Mouse (Mus musculus) Patski (cell line): ENCODE data around the gene Gpr107. TPM values are rescaled to one million over a fixed set of nuclear protein-coding genes. Genes with fewer than 3 reads are reported as not detected.
A peak's percentile ranks its signal among the peaks of the same experiment; 100 is the strongest.

Source experiments
- ATAC-seq: fragments of 100-300 bp; one replicate; pipeline ENCODE4 v1.8.0; 2021
- CTCF ChIA-PET: fragments of 350-600 bp; sonication (Branson Sonifier 250); formaldehyde crosslinking; loops from one replicate; lab custom pipeline; 2022; ENCODE audit warnings: inconsistent platforms; lab: Charles Lee
- POLR2A ChIA-PET: fragments of 350-600 bp; sonication (Branson Sonifier 250); formaldehyde crosslinking; loops from one replicate; lab custom pipeline; 2022; ENCODE audit warnings: antibody characterized with exemption, inconsistent platforms; lab: Charles Lee
- DNase-seq: peaks from one replicate; pipeline ENCODE4 v3.0.0-alpha.2; 2011; ENCODE audit warnings: low read depth, low spot score
- H3K27me3 ChIP-seq: fragments of 371-371 bp; one replicate; pipeline ENCODE4 v1.5.1; 2021
- CTCF ChIP-seq: fragments of 100-300 bp; IDR thresholded peaks from one replicate; pipeline ENCODE4 v1.5.1; 2021
- in situ Hi-C: fragments of 300-500 bp; cut with MboI; formaldehyde crosslinking; loops from 3 replicates; pipeline ENCODE4 v1.11.1; 2018; ENCODE audit warnings: low pct_unique_long_range_greater_than_20kb, mixed read lengths
- polyA plus RNA-seq: library from polyadenylated mRNA; unstranded; gene quantifications from one replicate; pipeline ENCODE4 v1.2.3, GENCODE M21; 2021

Gpr107 gene
- polyA plus RNA-seq, 1 experiment from 2014 or later, result 50.6 TPM

DNA sequence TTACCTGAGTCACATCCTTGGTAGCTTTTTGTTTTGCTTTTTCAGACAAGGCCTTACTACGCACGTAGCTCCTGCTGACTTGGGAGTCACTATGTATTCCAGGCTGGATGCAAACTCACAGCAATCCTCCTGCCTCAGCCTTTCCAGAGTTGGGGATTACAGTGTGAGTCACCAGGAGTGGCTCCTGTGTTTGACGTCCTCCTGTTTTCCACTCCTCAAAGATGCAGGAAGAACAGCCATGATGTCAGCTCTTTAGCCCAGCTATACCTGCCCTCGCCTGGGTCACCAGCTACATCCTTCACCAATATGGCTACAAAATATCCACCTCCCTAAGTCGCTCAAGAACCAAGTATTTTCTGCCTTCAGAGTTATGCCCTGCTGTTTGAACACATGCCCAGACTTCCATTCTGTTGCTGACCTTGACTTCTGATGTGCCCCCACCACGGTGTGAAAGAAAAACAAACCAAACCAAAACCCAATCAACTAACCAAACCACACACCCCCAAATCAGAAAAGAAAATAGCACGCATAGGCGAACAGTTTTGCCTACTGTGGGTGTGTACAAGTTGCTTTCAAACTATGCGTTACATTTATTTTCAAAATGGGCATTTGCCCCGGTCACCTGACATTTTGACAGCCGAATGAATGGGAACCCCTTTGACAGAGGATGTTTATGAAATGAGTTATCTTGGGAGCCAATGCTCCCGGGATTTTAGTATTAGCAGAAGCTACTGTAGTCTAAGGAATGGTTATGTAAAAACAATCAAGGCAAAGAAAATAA lies 11.9 kb upstream of the Gpr107 start:
- no peak for TF ChIP-seq CTCF
- DNase-seq (no peak), ATAC-seq (no peak)
- in situ Hi-C loops, result loop anchor here (5.0 kb wide), 1 partner anchor 43 kb away; no protein-coding TSS in a partner anchor
- H3K27me3 ChIP-seq, result no peaks in the 10 kb centered on the region
- ChIA-PET POLR2A (interaction anchor here (0.6 to 1.8 kb wide), 2 partner anchors 66 to 72 kb away, joined by 3 to 7 read pairs; no protein-coding TSS in a partner anchor), CTCF (interaction anchor here (0.8 kb wide), 1 partner anchor 72 kb away, joined by 3 read pairs; no protein-coding TSS in a partner anchor)

- DNase-seq, result no peak
- TF ChIP-seq CTCF, result no peak
- no peaks in the 10 kb centered on the region for H3K27me3 ChIP-seq
- in situ Hi-C loops, result loop anchor here (5.0 kb wide), 1 partner anchor 43 kb away; no protein-coding TSS in a partner anchor
- ATAC-seq, result no peak
- CTCF ChIA-PET, result no interaction called here
- POLR2A ChIA-PET, result interaction anchor here (0.6 to 1.8 kb wide), 3 partner anchors 66 to 115 kb away, joined by 3 to 7 read pairs (median 6); no protein-coding TSS in a partner anchor
Observed at GRCm38 (mm10) chr2:31140772-31141073, 11.4 kb upstream of the Gpr107 start.

DNA sequence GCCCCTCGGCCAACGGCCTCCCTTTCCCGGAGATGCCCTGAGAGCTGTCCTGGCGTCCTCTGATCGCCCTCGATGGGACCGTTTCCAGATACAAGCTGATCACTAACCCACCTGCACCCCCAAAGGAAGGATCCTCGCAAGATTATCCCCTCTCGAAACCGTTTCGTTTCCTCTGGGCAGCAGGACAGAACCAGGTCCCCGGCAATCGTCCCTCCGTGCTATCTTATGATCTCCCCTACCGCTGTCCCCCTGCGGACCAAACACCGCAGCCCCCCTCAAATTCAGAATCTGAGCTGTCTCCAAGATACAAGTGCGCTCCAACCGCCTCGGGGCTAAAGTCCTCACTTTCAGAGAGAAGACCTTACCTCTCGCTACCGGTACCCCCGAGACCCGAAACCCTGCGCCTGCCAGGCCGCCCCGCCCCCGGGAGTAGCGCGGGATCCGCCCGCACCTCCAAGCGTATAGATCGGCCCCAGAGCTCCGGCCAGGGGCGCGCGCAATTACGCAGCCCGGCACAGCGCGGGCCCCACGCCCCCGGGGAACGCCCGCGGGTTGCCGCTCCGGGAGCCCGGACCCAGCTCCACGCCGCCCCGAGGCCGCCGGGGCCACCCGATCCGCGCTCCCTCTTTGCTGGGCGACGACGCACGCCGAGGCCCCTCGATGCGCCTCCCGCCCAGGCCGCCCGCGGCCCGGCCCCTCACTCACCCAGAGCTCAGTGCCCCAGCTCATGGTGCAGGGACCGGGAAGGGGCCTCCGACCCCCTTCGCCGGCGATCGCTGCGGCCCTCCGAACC lies 10.8 kb upstream of the Gpr107 start:
- ChIA-PET POLR2A (interaction anchor here (0.6 to 1.8 kb wide), 7 partner anchors 10 to 126 kb away, joined by 3 to 7 read pairs (median 4); partner anchors contain the start of gene Gpr107), CTCF (interaction anchor here (0.9 to 2.2 kb wide), 3 partner anchors 10 to 76 kb away, joined by 3 to 5 read pairs (median 3); no protein-coding TSS in a partner anchor)
- no peak for DNase-seq
- H3K27me3 ChIP-seq, result no peaks in the 10 kb centered on the region
- TF ChIP-seq CTCF, result no peak
- in situ Hi-C loops, result loop anchor here (5.0 kb wide), 1 partner anchor 44 kb away; no protein-coding TSS in a partner anchor
- peak; percentile 48 for ATAC-seq

DNA sequence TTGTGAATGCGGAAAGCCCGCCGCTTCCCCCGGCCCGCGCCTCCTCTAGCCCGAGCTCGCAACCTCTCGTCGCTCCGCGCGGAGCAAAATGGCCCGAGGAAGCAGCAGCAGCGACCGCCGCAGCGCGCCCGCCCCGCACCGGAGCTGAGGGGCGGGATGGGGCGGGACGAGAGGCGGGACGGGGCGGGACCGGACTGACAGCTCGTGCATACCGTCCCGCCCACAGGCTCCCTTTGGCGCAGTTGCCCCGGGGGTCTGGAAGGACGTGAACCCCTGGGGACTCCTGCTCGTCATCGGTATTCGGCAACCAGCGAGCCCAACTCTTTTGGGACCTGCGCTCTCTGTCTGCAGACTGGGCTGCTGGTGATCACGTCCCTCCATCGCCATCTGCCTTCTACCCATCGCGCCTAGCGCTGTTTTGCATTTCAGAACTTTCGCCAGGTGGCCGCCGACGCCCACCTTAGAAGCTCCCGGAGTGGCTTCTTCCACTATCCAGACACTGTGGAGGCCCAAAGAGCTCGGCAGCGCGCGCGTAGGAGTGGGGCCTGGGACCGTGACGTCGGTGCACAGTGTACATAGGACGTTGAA lies 10.2 kb upstream of the Gpr107 start, which contains the start of gene Fnbp1:
Gene Fnbp1, minus strand, starts transcription at position 142 of the 588 bp plus-strand sequence.
- ATAC-seq, result peak; percentile 83
- POLR2A ChIA-PET, result interaction anchor here (0.8 to 1.8 kb wide), 6 partner anchors 10 to 127 kb away, joined by 3 to 7 read pairs (median 5); partner anchors contain the start of gene Gpr107

DNA sequence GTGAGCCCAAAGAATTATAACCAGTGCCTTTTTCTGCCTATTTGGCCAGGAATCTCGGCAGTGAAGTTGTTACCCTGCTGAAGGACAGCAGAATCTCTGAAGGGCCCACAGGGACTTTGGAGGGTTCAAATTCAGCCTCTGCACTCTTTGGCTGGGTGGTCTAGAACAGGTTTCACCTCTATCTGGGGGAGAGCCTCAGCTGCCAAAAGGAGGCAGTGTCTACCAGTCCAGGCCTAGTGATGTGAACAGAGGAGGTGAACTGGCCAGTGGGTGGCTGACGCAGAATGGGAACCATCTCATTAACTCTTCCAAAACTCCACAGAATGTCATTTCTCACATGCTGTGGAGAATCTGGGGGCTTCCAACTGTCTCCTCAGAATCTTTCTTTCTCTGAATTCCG lies 9.6 kb upstream of the Gpr107 start:
- DNase-seq (no peak), ATAC-seq (no peak)
- H3K27me3 ChIP-seq, result no peaks in the 10 kb centered on the region
- ChIA-PET CTCF (interaction anchor here (2.2 kb wide), 1 partner anchor 9 kb away, joined by 5 read pairs; no protein-coding TSS in a partner anchor), POLR2A (interaction anchor here (1.3 to 1.6 kb wide), 3 partner anchors 9 to 117 kb away, joined by 3 to 6 read pairs (median 6); partner anchors contain the start of gene Gpr107)
- TF ChIP-seq CTCF, result no peak
- in situ Hi-C loops, result loop anchor here (5.0 kb wide), 1 partner anchor 45 kb away; no protein-coding TSS in a partner anchor

More for the DNA sequence above, 10.2 kb upstream of the Gpr107 start, which contains the start of gene Fnbp1:
- in situ Hi-C loops, result loop anchor here (5.0 kb wide), 1 partner anchor 45 kb away; no protein-coding TSS in a partner anchor
- DNase-seq, result no peak
- CTCF ChIA-PET, result interaction anchor here (0.9 to 2.2 kb wide), 3 partner anchors 9 to 76 kb away, joined by 3 to 5 read pairs (median 3); no protein-coding TSS in a partner anchor
- H3K27me3 ChIP-seq, result no peaks in the 10 kb centered on the region
- TF ChIP-seq CTCF, result no peak

DNA sequence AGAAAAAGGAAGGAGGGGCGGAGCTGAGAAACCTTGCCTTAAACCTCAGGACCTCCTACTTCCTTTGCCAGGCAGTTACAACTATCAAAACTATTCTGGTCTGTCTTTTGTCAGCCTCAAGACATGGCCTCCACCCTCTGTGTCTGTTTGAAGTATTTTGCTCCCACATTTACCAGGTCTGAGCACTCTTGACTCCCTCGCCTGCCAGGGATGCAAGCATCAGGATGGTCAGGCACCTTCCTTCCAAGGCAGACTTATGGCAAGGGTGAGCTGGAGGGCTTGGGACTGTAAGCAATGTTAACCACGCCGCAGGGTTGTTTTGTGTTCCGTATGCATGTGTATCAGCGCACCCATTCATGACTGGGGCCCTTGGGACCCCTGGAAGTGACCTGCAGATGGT lies 8.8 kb upstream of the Gpr107 start:
- POLR2A ChIA-PET, result interaction anchor here (0.6 kb wide), 1 partner anchor 8 kb away, joined by 3 read pairs; the partner anchor contains the start of gene Gpr107

DNA sequence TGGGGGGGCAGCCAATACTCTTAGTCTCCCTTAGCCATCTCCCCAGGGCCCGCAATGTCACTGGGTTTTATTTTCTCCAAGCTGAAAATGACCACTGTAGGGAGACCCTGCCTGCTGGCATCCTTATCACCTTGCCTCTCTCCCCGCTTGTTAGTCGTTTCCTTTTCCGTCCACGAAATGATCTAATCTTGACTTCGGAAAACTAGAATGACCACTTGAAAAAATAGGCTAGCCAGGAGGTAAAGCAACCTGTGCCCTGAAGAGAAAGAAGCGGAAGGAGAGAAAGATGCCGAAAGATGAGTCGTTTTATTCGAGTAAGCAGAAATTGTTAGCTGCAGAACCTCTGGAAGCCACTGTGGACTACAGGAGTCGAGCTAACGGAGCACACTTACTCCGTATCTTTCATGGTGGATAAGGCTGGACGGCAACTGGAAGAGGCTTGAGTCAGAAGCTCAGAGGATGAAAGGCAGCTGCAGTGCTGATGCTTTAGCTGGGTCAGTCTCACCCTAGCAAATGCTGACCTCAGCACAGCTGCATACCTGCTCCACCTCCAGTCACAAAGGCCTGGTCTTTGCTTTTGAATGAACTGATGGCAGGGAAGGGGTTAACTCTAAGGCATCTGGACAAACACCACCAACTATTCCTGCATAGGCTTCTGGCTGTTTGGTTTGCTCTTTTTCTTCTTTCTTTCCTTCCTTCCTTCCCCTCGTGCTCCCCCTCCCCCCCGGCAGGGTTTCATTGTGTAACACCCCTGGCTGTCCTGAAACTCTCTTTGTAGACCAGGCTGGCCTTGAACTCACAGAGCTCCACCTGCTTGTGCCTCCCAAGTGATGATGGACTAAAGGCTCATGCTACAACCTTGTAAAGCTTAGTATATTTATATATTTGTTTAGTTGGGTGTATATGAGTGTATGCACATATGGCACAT lies 8.1 kb upstream of the Gpr107 start:
- H3K27me3 ChIP-seq, result no peaks in the 10 kb centered on the region
- in situ Hi-C loops, result loop anchor here (5.0 kb wide), 1 partner anchor 47 kb away; no protein-coding TSS in a partner anchor
- ATAC-seq (no peak), DNase-seq (no peak)
- CTCF ChIA-PET, result no interaction called here
- POLR2A ChIA-PET, result interaction anchor here (0.6 kb wide), 1 partner anchor 8 kb away, joined by 3 read pairs; the partner anchor contains the start of gene Gpr107
- no peak for TF ChIP-seq CTCF

More for the DNA sequence above, 8.8 kb upstream of the Gpr107 start:
- no peaks in the 10 kb centered on the region for H3K27me3 ChIP-seq
- in situ Hi-C loops, result loop anchor here (5.0 kb wide), 1 partner anchor 46 kb away; no protein-coding TSS in a partner anchor
- ATAC-seq (no peak), DNase-seq (no peak)
- no peak for TF ChIP-seq CTCF
- CTCF ChIA-PET, result interaction anchor here (2.2 kb wide), 1 partner anchor 8 kb away, joined by 5 read pairs; no protein-coding TSS in a partner anchor

DNA sequence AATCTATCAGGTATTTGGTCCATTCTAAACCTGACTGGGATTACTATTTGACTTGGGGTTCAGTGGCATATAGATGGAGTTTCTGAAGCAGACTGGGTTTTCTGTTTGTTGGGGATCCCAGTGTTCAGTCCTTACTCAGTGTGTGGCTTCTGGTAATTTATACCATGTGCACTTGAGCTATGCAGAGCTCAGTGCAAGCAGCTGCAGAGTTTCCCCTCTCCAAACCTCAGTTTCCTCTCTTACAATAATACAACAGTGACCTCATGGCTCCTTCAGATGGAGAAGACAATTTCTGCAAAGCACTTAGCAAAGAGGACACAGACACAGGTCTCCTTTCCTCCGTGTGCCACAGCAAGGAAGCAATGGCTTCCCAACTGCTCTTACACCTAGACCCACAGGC lies 7.2 kb upstream of the Gpr107 start:
- in situ Hi-C loops, result loop anchor here (5.0 kb wide), 1 partner anchor 48 kb away; no protein-coding TSS in a partner anchor
- POLR2A ChIA-PET, result no interaction called here
- CTCF ChIA-PET, result no interaction called here
- no peak for TF ChIP-seq CTCF
- no peak for DNase-seq
- no peak for ATAC-seq
- no peaks in the 10 kb centered on the region for H3K27me3 ChIP-seq
